Mouse (Mus musculus) neural tube, embryonic 13.5 days (tissue): ENCODE data around the gene C130050O18Rik. TPM values are rescaled to one million over a fixed set of nuclear protein-coding genes. Genes with fewer than 3 reads are reported as not detected.

Experiments used
- ATAC-seq: fragments of 200-750 bp; cut with Nextera tagmentation; 2 replicates; pipeline ENCODE4 v1.8.0; 2017; ENCODE audit warnings: low read depth, mild to moderate bottlenecking, moderate TSS enrichment, moderate library complexity
- H3K27ac ChIP-seq: fragments of 300-500 bp; sonication (generic); replicated peaks from 2 replicates; pipeline ENCODE4 v1.5.1; 2015; ENCODE audit warnings: moderate library complexity, mild to moderate bottlenecking, inconsistent platforms
- H3K27me3 ChIP-seq: fragments of 300-500 bp; sonication (generic); 2 replicates; pipeline ENCODE4 v1.6.1; 2015; ENCODE audit warnings: mild to moderate bottlenecking, inconsistent platforms
- H3K36me3 ChIP-seq: fragments of 300-500 bp; sonication (generic); 2 replicates; pipeline ENCODE4 v1.6.1; 2015; ENCODE audit warnings: mild to moderate bottlenecking, inconsistent platforms
- H3K4me1 ChIP-seq: fragments of 300-500 bp; sonication (generic); replicated peaks from 2 replicates; pipeline ENCODE4 v1.6.1; 2015; ENCODE audit warnings: inconsistent platforms
- H3K4me2 ChIP-seq: fragments of 300-500 bp; sonication (generic); 2 replicates; pipeline ENCODE4 v1.6.1; 2015; ENCODE audit warnings: inconsistent platforms, mild to moderate bottlenecking, moderate library complexity
- H3K4me3 ChIP-seq: fragments of 300-500 bp; sonication (generic); 2 replicates; pipeline ENCODE4 v1.5.1; 2015; ENCODE audit warnings: mild to moderate bottlenecking, inconsistent platforms
- H3K9ac ChIP-seq: fragments of 300-500 bp; sonication (generic); 2 replicates; pipeline ENCODE4 v1.6.1; 2015; ENCODE audit warnings: moderate library complexity, mild to moderate bottlenecking, inconsistent platforms
- H3K9me3 ChIP-seq: fragments of 300-500 bp; sonication (generic); 2 replicates; pipeline ENCODE4 v1.6.1; 2016; ENCODE audit warnings: inconsistent platforms
- WGBS: fragments of 180-500 bp; shearing (Covaris S2); methylation state at CpG from one replicate; pipeline ENCODE4 v1.1.7; 2015; 5-methylcytosine and 5-hydroxymethylcytosine counted together
- microRNA counts: library from miRNA; unstranded; fragments of <30 nt; microRNA quantifications from one replicate; lab custom pipeline; 2016
- microRNA-seq: library from miRNA; unstranded; fragments of <30 nt; microRNA quantifications from one replicate; pipeline ENCODE4, GENCODE M21; 2016
- polyA plus RNA-seq: library from polyadenylated mRNA; unstranded; fragments of >200 nt; fragmentation: Nextera tagmentation; extraction: Ambion mirVana; gene quantifications from 2 replicates; pipeline ENCODE4 v1.2.1, GENCODE M21; 2015

C130050O18Rik gene
- polyA plus RNA-seq, 1 experiment from 2014 or later: 0.38 TPM

GRCm38 (mm10) chr5:139457241-139457640 is 52.2 kb downstream of the C130050O18Rik start:
- Histone ChIP-seq H3K9me3 (no peaks in the 10 kb centered on the region), H3K4me2 (no peak overlapping the region), H3K9ac (no peak overlapping the region), H3K27ac (no peak overlapping the region), H3K4me1 (peaks cover 28% of the 10 kb centered on the region), H3K4me3 (no peak overlapping the region), H3K27me3 (no peaks in the 10 kb centered on the region), H3K36me3 (peaks cover 10% of the 10 kb centered on the region; the same call in 1 of the 2 replicates)
- ATAC-seq: no peak
- 89% methylated on average over 8 of the region's 8 CpGs for WGBS

GRCm38 (mm10) chr5:139459938-139460337 is 54.9 kb downstream of the C130050O18Rik start:
- H3K9me3 ChIP-seq: no peaks in the 10 kb centered on the region
- H3K4me1 ChIP-seq: peaks cover 15% of the 10 kb centered on the region
- 8% methylated on average over 10 of the region's 10 CpGs for WGBS
- H3K9ac ChIP-seq: peak overlapping the region; percentile 76
- H3K36me3 ChIP-seq: peaks cover 4% of the 10 kb centered on the region; the same call in 1 of the 2 replicates
- peak overlapping the region; percentile 66 for H3K4me3 ChIP-seq
- no peak overlapping the region for H3K27ac ChIP-seq
- ATAC-seq: peak; percentile 47
- peak overlapping the region; percentile 78 for H3K4me2 ChIP-seq
- no peaks in the 10 kb centered on the region for H3K27me3 ChIP-seq

- ATAC-seq: peak; percentile 99
- 4% methylated on average over 42 of the region's 42 CpGs for WGBS
- H3K9ac ChIP-seq: peak within 1 kb of the TSS; percentile 76
- H3K4me2 ChIP-seq: peak within 1 kb of the TSS; percentile 78
- H3K27me3 ChIP-seq: no peaks in the 10 kb centered on the region
- H3K9me3 ChIP-seq: no peaks in the 10 kb centered on the region
- H3K36me3 ChIP-seq: no peaks in the 10 kb centered on the region
- H3K27ac ChIP-seq: no peak within 1 kb of the TSS
- peak within 1 kb of the TSS; percentile 66 for H3K4me3 ChIP-seq
- peaks cover 15% of the 10 kb centered on the region for H3K4me1 ChIP-seq
These were observed 55.4 kb downstream of the C130050O18Rik start, which contains the start of gene 3110082I17Rik for GRCm38 (mm10) chr5:139460384-139461067. TSS of gene 3110082I17Rik (minus strand) at chr5:139460527.

GRCm38 (mm10) chr5:139464874-139465273 is 59.8 kb downstream of the C130050O18Rik start:
- H3K27ac ChIP-seq: no peak overlapping the region
- no peaks in the 10 kb centered on the region for H3K27me3 ChIP-seq
- WGBS: 79% methylated on average over 4 of the region's 4 CpGs
- H3K4me2 ChIP-seq: no peak overlapping the region
- H3K9me3 ChIP-seq: no peaks in the 10 kb centered on the region
- peaks cover 8% of the 10 kb centered on the region for H3K4me1 ChIP-seq
- H3K36me3 ChIP-seq: no peaks in the 10 kb centered on the region
- no peak overlapping the region for H3K9ac ChIP-seq
- no peak overlapping the region for H3K4me3 ChIP-seq
- no peak for ATAC-seq

MicroRNA genes within 50 kb of the gene (microRNA counts, 519-probe panel; counts per million panel counts)
- microRNA mmu-miR-339-3p (lab: Ali Mortazavi, UCI) (not detected), microRNA mmu-miR-339-5p (lab: Ali Mortazavi, UCI) (not detected)

Small RNA genes lying within 50 kb of the gene (microRNA-seq; reads per million reads assigned to microRNA genes)
- 212 reads per million, percentile 64 among the genes with 10 or more reads in this experiment for gene Mir339

Other genes starting within 250 kb of the C130050O18Rik start
- gene Sun1, start 204.6 kb upstream of the C130050O18Rik start, polyA plus RNA-seq: 40.4 and 42.1 TPM in 2 replicates
- 116 and 119 TPM in 2 replicates for gene Get4, start 153.0 kb upstream of the C130050O18Rik start, polyA plus RNA-seq
- 51.5 and 66.3 TPM in 2 replicates for gene Adap1, start 79.7 kb upstream of the C130050O18Rik start, polyA plus RNA-seq
- 113 and 120 TPM in 2 replicates for gene Cox19, start 53.9 kb upstream of the C130050O18Rik start, polyA plus RNA-seq
- not detected in 2 replicates for gene Cyp2w1, start 52.7 kb upstream of the C130050O18Rik start, polyA plus RNA-seq
- gene Gpr146, start 27.6 kb upstream of the C130050O18Rik start, polyA plus RNA-seq: 1.8 and 1.9 TPM in 2 replicates
- gene Gper1, start 17.9 kb downstream of the C130050O18Rik start, polyA plus RNA-seq: 8.5 and 9.9 TPM in 2 replicates
- 14.9 and 15.1 TPM in 2 replicates for gene 3110082I17Rik, start 55.2 kb downstream of the C130050O18Rik start, polyA plus RNA-seq
- gene Zfand2a, start 79.3 kb downstream of the C130050O18Rik start, polyA plus RNA-seq: 16.0 and 18.0 TPM in 2 replicates
- gene Uncx, start 138.2 kb downstream of the C130050O18Rik start, polyA plus RNA-seq: 43.3 and 46.4 TPM in 2 replicates